Mouse (Mus musculus) midbrain, embryonic 16.5 days (tissue): ENCODE results near the gene Gm16253. TPM values are rescaled to one million over a fixed set of nuclear protein-coding genes. Genes with fewer than 3 reads are reported as not detected.

Experiments used
- ATAC-seq: fragments of 200-750 bp; cut with Nextera tagmentation; 2 replicates; pipeline ENCODE4 v1.8.0; 2017; ENCODE audit warnings: moderate TSS enrichment
- H3K27ac ChIP-seq: fragments of 300-500 bp; sonication (generic); 2 replicates; pipeline ENCODE4 v1.5.1; 2014; ENCODE audit warnings: mild to moderate bottlenecking, low read length, mixed read lengths
- H3K27me3 ChIP-seq: fragments of 300-500 bp; sonication (generic); 2 replicates; pipeline ENCODE4 v1.6.1; 2014; ENCODE audit warnings: low read depth, low read length, mixed read lengths; ENCODE audit not compliant: control insufficient read depth, insufficient read depth
- H3K36me3 ChIP-seq: fragments of 300-500 bp; sonication (generic); 2 replicates; pipeline ENCODE4 v1.6.1; 2014; ENCODE audit warnings: mild to moderate bottlenecking, low read length, moderate library complexity, mixed read lengths; ENCODE audit not compliant: control insufficient read depth, insufficient read depth
- H3K4me1 ChIP-seq: fragments of 300-500 bp; sonication (generic); 2 replicates; pipeline ENCODE4 v1.6.1; 2014; ENCODE audit warnings: mild to moderate bottlenecking, low read length, mixed read lengths; ENCODE audit not compliant: control insufficient read depth, insufficient read depth
- H3K4me2 ChIP-seq: fragments of 300-500 bp; sonication (generic); 2 replicates; pipeline ENCODE4 v1.6.1; 2014; ENCODE audit warnings: mild to moderate bottlenecking, low read length, mixed read lengths
- H3K4me3 ChIP-seq: fragments of 300-500 bp; sonication (generic); 2 replicates; pipeline ENCODE4 v1.5.1; 2014; ENCODE audit warnings: low read depth, mild to moderate bottlenecking, low read length, moderate library complexity, mixed read lengths
- H3K9ac ChIP-seq: fragments of 300-500 bp; sonication (generic); 2 replicates; pipeline ENCODE4 v1.6.1; 2014; ENCODE audit warnings: low read depth, low read length, mixed read lengths
- H3K9me3 ChIP-seq: fragments of 300-500 bp; sonication (generic); replicated peaks from 2 replicates; pipeline ENCODE4 v1.6.1; 2014; ENCODE audit warnings: mild to moderate bottlenecking, low read length, mixed read lengths; ENCODE audit not compliant: control insufficient read depth, poor library complexity, severe bottlenecking
- WGBS: fragments of 180-500 bp; shearing (Covaris S2); extraction: QIAGEN DNeasy Blood & Tissue Kit; methylation state at CpG from one replicate; pipeline ENCODE4 v1.1.7; 2014; 5-methylcytosine and 5-hydroxymethylcytosine counted together
- polyA plus RNA-seq: library from polyadenylated mRNA; unstranded; fragments of >200 nt; fragmentation: Nextera tagmentation; extraction: Ambion mirVana; gene quantifications from 2 replicates; pipeline ENCODE4 v1.2.1, GENCODE M21; 2015

Gm16253 gene
- polyA plus RNA-seq: 1.6 and 1.8 TPM in 2 replicates

- Histone ChIP-seq H3K27me3 (0 out of 2 replicates have a peak, but pooled peaks cover 2% of the 10 kb centered on the region), H3K4me3 (no peak within 1 kb of the TSS), H3K4me2 (peak within 1 kb of the TSS; percentile 37), H3K9me3 (no peaks in the 10 kb centered on the region), H3K4me1 (peaks cover 7% of the 10 kb centered on the region), H3K36me3 (no peaks in the 10 kb centered on the region), H3K27ac (peak within 1 kb of the TSS; percentile 53; the same call in 1 of the 2 replicates), H3K9ac (no peak within 1 kb of the TSS)
- WGBS: 31% methylated on average over 17 of the region's 17 CpGs
- peak; percentile 81 for ATAC-seq
Measured at GRCm38 (mm10) chr3:96576690-96577541, at the start of gene Gm16253. Gene Gm16253, plus strand, starts transcription at chr3:96576984.

GRCm38 (mm10) chr3:96528506-96528905, 48.3 kb upstream of the Gm16253 start:
- Histone ChIP-seq H3K9me3 (no peaks in the 10 kb centered on the region), H3K9ac (no peak overlapping the region), H3K27ac (no peak overlapping the region), H3K4me1 (peaks cover 8% of the 10 kb centered on the region), H3K4me3 (no peak overlapping the region), H3K36me3 (no peaks in the 10 kb centered on the region), H3K27me3 (peaks cover 25% of the 10 kb centered on the region), H3K4me2 (no peak overlapping the region)
- 45% methylated on average over 9 of the region's 9 CpGs for WGBS
- ATAC-seq: no peak

GRCm38 (mm10) chr3:96532050-96532449, 44.7 kb upstream of the Gm16253 start:
- no peaks in the 10 kb centered on the region for H3K36me3 ChIP-seq
- no peaks in the 10 kb centered on the region for H3K9me3 ChIP-seq
- H3K27ac ChIP-seq: no peak overlapping the region
- H3K4me1 ChIP-seq: peaks cover 7% of the 10 kb centered on the region
- peaks cover 20% of the 10 kb centered on the region for H3K27me3 ChIP-seq
- 69% methylated on average over 7 of the region's 7 CpGs for WGBS
- no peak overlapping the region for H3K9ac ChIP-seq
- ATAC-seq: no peak
- no peak overlapping the region for H3K4me3 ChIP-seq
- no peak overlapping the region for H3K4me2 ChIP-seq

- H3K4me1 ChIP-seq: no peaks in the 10 kb centered on the region
- H3K4me3 ChIP-seq: no peak overlapping the region
- 62% methylated on average over 2 of the region's 2 CpGs for WGBS
- H3K27me3 ChIP-seq: no peaks in the 10 kb centered on the region
- H3K27ac ChIP-seq: no peak overlapping the region
- no peaks in the 10 kb centered on the region for H3K9me3 ChIP-seq
- H3K4me2 ChIP-seq: no peak overlapping the region
- H3K36me3 ChIP-seq: no peaks in the 10 kb centered on the region
- ATAC-seq: no peak
- no peak overlapping the region for H3K9ac ChIP-seq
Measured at GRCm38 (mm10) chr3:96534300-96534699, 42.5 kb upstream of the Gm16253 start.

DNA sequence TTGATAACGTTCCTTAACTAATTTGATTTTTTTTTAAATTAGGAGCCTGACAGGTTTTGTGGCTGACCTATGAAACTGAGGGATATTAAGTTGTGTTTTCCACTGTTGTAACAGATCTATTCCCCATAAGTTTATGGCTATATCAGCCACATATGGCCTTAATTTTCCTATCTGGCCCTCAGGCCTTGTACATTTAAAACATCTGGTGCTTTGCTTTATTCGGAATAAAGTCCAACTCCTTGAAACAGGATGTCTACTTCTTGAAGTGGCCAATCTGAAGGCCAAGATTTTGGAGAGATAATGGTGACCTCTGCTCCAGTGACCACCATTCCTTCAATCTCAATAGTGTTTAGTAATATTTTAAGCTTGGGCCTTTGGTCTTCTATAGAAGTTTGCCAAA, 37.5 kb upstream of the Gm16253 start:
- Histone ChIP-seq H3K4me1 (no peaks in the 10 kb centered on the region), H3K4me2 (no peak overlapping the region), H3K27me3 (no peaks in the 10 kb centered on the region), H3K9me3 (no peaks in the 10 kb centered on the region), H3K4me3 (no peak overlapping the region), H3K27ac (no peak overlapping the region), H3K36me3 (no peaks in the 10 kb centered on the region), H3K9ac (no peak overlapping the region)
- no peak for ATAC-seq
- 85% methylated on average over 2 of the region's 2 CpGs for WGBS

- H3K27ac ChIP-seq: no peak overlapping the region
- ATAC-seq: no peak
- no peaks in the 10 kb centered on the region for H3K4me1 ChIP-seq
- no peak overlapping the region for H3K4me3 ChIP-seq
- H3K9me3 ChIP-seq: no peaks in the 10 kb centered on the region
- no peak overlapping the region for H3K4me2 ChIP-seq
- no peaks in the 10 kb centered on the region for H3K36me3 ChIP-seq
- WGBS: 21% methylated on average over 6 of the region's 6 CpGs
- H3K9ac ChIP-seq: no peak overlapping the region
- no peaks in the 10 kb centered on the region for H3K27me3 ChIP-seq
Measured at GRCm38 (mm10) chr3:96540740-96541139, 36.0 kb upstream of the Gm16253 start.

DNA sequence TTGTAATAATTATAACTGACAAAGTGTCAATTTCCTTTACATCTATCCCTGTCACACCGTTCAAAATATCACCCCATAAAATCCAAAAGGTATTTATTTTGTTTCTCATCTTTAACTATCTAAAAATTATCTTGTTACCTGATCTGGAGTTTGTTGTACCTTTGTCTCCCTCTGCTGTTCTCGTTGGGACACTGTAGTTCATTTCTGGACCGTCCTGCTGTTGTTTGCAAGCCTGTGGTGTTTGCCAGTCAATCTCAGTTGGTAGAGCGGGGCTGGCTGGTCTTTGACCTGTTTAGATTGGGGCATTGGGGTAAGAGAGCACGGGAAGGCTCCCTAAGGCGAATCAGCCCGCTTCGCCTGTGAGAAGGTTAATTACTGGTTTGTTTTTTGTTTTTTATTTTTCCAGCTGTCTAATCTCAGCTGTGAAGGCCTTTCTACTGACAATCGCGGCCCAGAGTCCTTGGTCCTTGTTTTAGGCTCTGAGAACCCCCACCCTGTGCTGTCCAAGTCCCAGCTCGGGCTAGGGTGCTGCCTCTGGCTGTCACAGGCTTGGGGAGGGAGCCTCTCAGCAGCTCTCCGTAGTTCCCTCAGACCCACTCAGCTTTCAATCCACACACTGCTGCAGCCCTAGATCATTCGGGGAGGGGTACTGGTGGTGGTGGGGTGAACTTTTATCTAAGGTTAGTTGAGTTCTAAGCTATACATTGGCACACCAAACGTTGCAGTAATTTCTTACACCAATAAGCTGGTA, 35.3 kb upstream of the Gm16253 start:
- H3K27me3 ChIP-seq: no peaks in the 10 kb centered on the region
- no peaks in the 10 kb centered on the region for H3K4me1 ChIP-seq
- ATAC-seq: peak; percentile 48; the same call in 1 of the 2 replicates
- no peaks in the 10 kb centered on the region for H3K36me3 ChIP-seq
- no peak overlapping the region for H3K4me2 ChIP-seq
- no peaks in the 10 kb centered on the region for H3K9me3 ChIP-seq
- 18% methylated on average over 14 of the region's 14 CpGs for WGBS
- no peak overlapping the region for H3K4me3 ChIP-seq
- no peak overlapping the region for H3K27ac ChIP-seq
- 0 out of 2 replicates have a peak overlapping the region, but pooled peaks have one; percentile 30 for H3K9ac ChIP-seq

DNA sequence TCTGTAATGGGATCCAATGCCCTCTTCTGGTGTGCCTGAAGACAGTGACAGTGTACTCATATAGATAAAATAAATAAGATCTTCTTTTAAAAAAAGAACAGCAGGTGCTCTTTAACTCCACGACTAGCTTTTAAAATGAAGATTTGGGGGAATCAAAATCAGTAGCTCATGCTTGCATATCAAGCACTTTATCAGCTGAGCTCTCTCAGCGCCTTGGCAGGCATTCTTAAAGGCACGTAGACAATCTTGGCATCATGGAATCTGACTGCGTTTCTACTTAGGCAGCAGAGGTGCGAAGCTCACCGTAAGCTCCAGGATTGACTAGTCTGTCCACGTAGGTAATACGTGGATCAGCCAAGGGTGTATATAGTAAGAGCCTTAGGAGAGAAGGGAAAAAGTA, 34.2 kb upstream of the Gm16253 start:
- ATAC-seq: no peak
- Histone ChIP-seq H3K27ac (no peak overlapping the region), H3K4me3 (no peak overlapping the region), H3K36me3 (no peaks in the 10 kb centered on the region), H3K4me2 (no peak overlapping the region), H3K9me3 (no peaks in the 10 kb centered on the region), H3K4me1 (no peaks in the 10 kb centered on the region), H3K27me3 (no peaks in the 10 kb centered on the region), H3K9ac (no peak overlapping the region)
- WGBS: 80% methylated on average over 8 of the region's 8 CpGs

DNA sequence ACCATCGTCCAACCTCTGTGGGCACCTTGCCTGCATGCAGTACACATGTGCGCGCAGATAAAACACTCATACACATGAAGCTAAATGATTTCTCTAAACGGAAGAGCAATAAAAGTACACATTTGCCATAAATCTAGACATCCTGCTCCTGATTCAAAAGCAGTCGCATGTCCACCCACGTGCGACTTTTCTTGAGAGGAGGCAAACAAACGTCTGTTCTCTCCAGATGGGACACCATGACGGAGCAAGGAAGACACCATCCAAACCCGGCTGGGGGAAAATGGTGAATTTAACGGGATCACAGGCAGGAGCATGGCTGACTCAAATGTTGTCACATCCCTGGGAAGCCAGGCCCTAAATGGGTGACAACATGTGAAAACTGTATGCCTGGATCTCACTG, 33.4 kb upstream of the Gm16253 start:
- no peak for ATAC-seq
- 91% methylated on average over 11 of the region's 11 CpGs for WGBS

More for the DNA sequence above, 33.4 kb upstream of the Gm16253 start:
- no peaks in the 10 kb centered on the region for H3K9me3 ChIP-seq
- H3K4me1 ChIP-seq: no peaks in the 10 kb centered on the region
- H3K4me3 ChIP-seq: no peak overlapping the region
- no peak overlapping the region for H3K27ac ChIP-seq
- no peaks in the 10 kb centered on the region for H3K27me3 ChIP-seq
- H3K9ac ChIP-seq: no peak overlapping the region
- H3K36me3 ChIP-seq: no peaks in the 10 kb centered on the region
- no peak overlapping the region for H3K4me2 ChIP-seq
